9 mouse cellular contexts compared by ENCODE assay signal in the genomic region with DNA sequence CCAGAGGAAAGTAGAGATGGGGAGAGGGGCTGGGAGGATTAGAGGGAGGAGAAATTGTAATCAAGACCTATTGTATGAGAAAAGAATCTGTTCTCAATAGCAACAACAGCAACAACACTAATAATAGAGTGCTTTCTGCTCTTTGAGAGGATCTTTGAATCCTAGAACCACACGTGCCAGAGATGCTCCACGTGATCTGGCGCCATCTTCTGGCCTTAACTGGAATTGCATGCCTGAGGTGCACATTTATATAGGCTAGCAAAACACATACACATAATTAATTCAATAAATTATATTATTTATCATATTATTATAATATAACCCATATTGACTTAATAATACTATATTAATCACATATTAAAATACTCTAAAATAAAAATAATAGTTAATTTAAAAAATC. TPM values are rescaled to one million over a fixed set of nuclear protein-coding genes. Genes with fewer than 3 reads are reported as not detected.
DNase-seq lines count a peak whose midpoint lies in the region; ATAC-seq and TF ChIP-seq lines count a peak whose summit lies in the region.
"Had no signal": no experiment of that assay in that cellular context is flagged by ENCODE, and none has a peak within 500 bp of the region (broad histone marks: within the 10 kb centered on the region; RNA-seq: fewer than 3 reads in every experiment).

No protein-coding gene starts in this region.

- H3K4me3 ChIP-seq in left cerebral cortex, adult 2 months: no peak overlapping the region
- H3K4me3 ChIP-seq in G1E (ENCODE audit: low read depth, low read length): no peak overlapping the region
- H3K4me3 ChIP-seq in small intestine, adult 2 months (ENCODE audit: low read depth, low read length): no peak overlapping the region
- H3K4me3 ChIP-seq: hindbrain, embryonic 15.5 days; stomach, embryonic 15.5 days had no signal

- TF ChIP-seq CTCF in left cerebral cortex, adult 2 months (IDR thresholded peaks at IDR 0.05): peak; percentile 43
- TF ChIP-seq CTCF in G1E (IDR thresholded peaks at IDR 0.05; ENCODE audit: low read depth, low read length): peak; percentile 70
- TF ChIP-seq CTCF in small intestine, adult 2 months (IDR thresholded peaks at IDR 0.05; ENCODE audit: extremely low read depth, insufficient read length, insufficient replicate concordance, low read depth, low read length): peak; percentile 74; the same call in 1 of the 2 replicates

- H3K27ac ChIP-seq in left cerebral cortex, adult 2 months: no peak overlapping the region
- no peak overlapping the region for H3K27ac ChIP-seq in small intestine, adult 2 months (ENCODE audit: insufficient read depth, low read depth, low read length)
- H3K27ac ChIP-seq: hindbrain, embryonic 15.5 days; stomach, embryonic 15.5 days had no signal

- H3K36me3 ChIP-seq in G1E (replicated peaks): no peaks in the 10 kb centered on the region
- H3K36me3 ChIP-seq in small intestine, adult 2 months (ENCODE audit: control insufficient read depth, insufficient read depth, low read length): no peaks in the 10 kb centered on the region
- H3K36me3 ChIP-seq: hindbrain, embryonic 15.5 days; stomach, embryonic 15.5 days had no signal

- no peaks in the 10 kb centered on the region for H3K4me1 ChIP-seq in G1E (ENCODE audit: insufficient read depth, low read depth, low read length)
- H3K4me1 ChIP-seq in small intestine, adult 2 months (ENCODE audit: control insufficient read depth, insufficient read depth, insufficient read length, low read length): peaks cover 2% of the 10 kb centered on the region; the same call in 1 of the 2 replicates
- H3K4me1 ChIP-seq: hindbrain, embryonic 15.5 days; stomach, embryonic 15.5 days had no signal

- TF ChIP-seq POLR2A in small intestine, adult 2 months (IDR thresholded peaks at IDR 0.05; ENCODE audit: low read depth, low read length): no peak

- no peaks in the 10 kb centered on the region for H3K9me3 ChIP-seq in G1E (replicated peaks)
- H3K9me3 ChIP-seq: hindbrain, embryonic 15.5 days; stomach, embryonic 15.5 days had no signal

- intact Hi-C loops in left cerebral cortex, adult 2 months (cut with DNase I): no loop called here

- no peaks in the 10 kb centered on the region for H3K27me3 ChIP-seq in G1E (ENCODE audit: insufficient read depth, low read length)
- H3K27me3 ChIP-seq in small intestine, adult 2 months (ENCODE audit: control insufficient read depth, insufficient read depth, low read length): no peaks in the 10 kb centered on the region
- H3K27me3 ChIP-seq: hindbrain, embryonic 15.5 days; stomach, embryonic 15.5 days had no signal

- 8% methylated on average over 3 of the region's 3 CpGs for WGBS in small intestine, adult 2 months

- DNase-seq in left cerebral cortex, adult 2 months (ENCODE audit: extremely low spot score in 1 of 2, low spot score in 2 of 2): no peak
- DNase-seq in left cerebral cortex, adult 11 months (ENCODE audit: low spot score): no peak
- no peak for DNase-seq in G1E (ENCODE audit: low spot score)
- DNase-seq in c-Kit-negative CD71-positive TER-119-positive erythroid progenitor cells, embryonic 14.5 days (ENCODE audit: low read depth, low spot score): peak; percentile 3
- peak; percentile 14 to 74 for DNase-seq in kidney, postnatal 36 days
- no peak for DNase-seq in frontal cortex, postnatal 36 days (ENCODE audit: low spot score in 2 of 2)

- ATAC-seq in G1E (ENCODE audit: extremely low read depth, insufficient number of reproducible peaks, low FRiP score, poor library complexity, severe bottlenecking): peak; percentile 57; the same call in 1 of the 2 replicates

RNA-seq across cellular contexts. Expression of gene Olfr655, which starts 1.6 kb away (rescaled TPM):
- total RNA-seq in left cerebral cortex, adult 2 months (2021): not detected
- not detected in 2 replicates for total RNA-seq in G1E (2014; fragmentation: Nextera tagmentation)
- total RNA-seq in G1E (2017): 0.33 and 0.46 TPM in 2 replicates
- not detected in 2 replicates for polyA plus RNA-seq in G1E (2012)
- not detected in 2 replicates for polyA plus RNA-seq in small intestine, adult 2 months (2012; rRNA removed)
- polyA plus RNA-seq: hindbrain, embryonic 15.5 days; stomach, embryonic 15.5 days had no signal

RNA-seq across cellular contexts. Expression of gene Olfr656, which starts 10.6 kb away (rescaled TPM):
- total RNA-seq in left cerebral cortex, adult 2 months (2021): not detected
- total RNA-seq in G1E (2014; fragmentation: Nextera tagmentation): not detected in 2 replicates
- 0.05 and 0.06 TPM in 2 replicates for total RNA-seq in G1E (2017)
- not detected in 2 replicates for polyA plus RNA-seq in G1E (2012)
- polyA plus RNA-seq in small intestine, adult 2 months (2012; rRNA removed): not detected in 2 replicates
- polyA plus RNA-seq: hindbrain, embryonic 15.5 days; stomach, embryonic 15.5 days had no signal

RNA-seq across cellular contexts. Expression of gene Olfr654, which starts 16.3 kb away (rescaled TPM):
- not detected for total RNA-seq in left cerebral cortex, adult 2 months (2021)
- total RNA-seq in G1E (2014; fragmentation: Nextera tagmentation) (not detected in 2 replicates), G1E (2017) (0.06 and 0.27 TPM in 2 replicates)
- polyA plus RNA-seq in G1E (2012): not detected in 2 replicates
- not detected in 2 replicates for polyA plus RNA-seq in small intestine, adult 2 months (2012; rRNA removed)
- polyA plus RNA-seq: hindbrain, embryonic 15.5 days; stomach, embryonic 15.5 days had no signal

RNA-seq across cellular contexts. Expression of gene Olfr657, which starts 21.4 kb away (rescaled TPM):
- total RNA-seq in left cerebral cortex, adult 2 months (2021): not detected
- total RNA-seq in G1E (2014; fragmentation: Nextera tagmentation) (not detected in 2 replicates), G1E (2017) (0.06 TPM in 1 of 2 replicates, not detected in the other)
- not detected in 2 replicates for polyA plus RNA-seq in G1E (2012)
- not detected in 2 replicates for polyA plus RNA-seq in small intestine, adult 2 months (2012; rRNA removed)
- polyA plus RNA-seq: hindbrain, embryonic 15.5 days; stomach, embryonic 15.5 days had no signal

RNA-seq across cellular contexts. Expression of gene Olfr653, which starts 26.1 kb away (rescaled TPM):
- not detected for total RNA-seq in left cerebral cortex, adult 2 months (2021)
- total RNA-seq in G1E (2014; fragmentation: Nextera tagmentation) (not detected in 2 replicates), G1E (2017) (0.05 and 0.12 TPM in 2 replicates)
- not detected in 2 replicates for polyA plus RNA-seq in G1E (2012)
- polyA plus RNA-seq in small intestine, adult 2 months (2012; rRNA removed): not detected in 2 replicates
- polyA plus RNA-seq: hindbrain, embryonic 15.5 days; stomach, embryonic 15.5 days had no signal

Comparison
In these comparisons a context has a peak if more than half of its experiments do, and no peak if none do; other contexts are left out.
1. DNase-seq: peak in c-Kit-negative CD71-positive TER-119-positive erythroid progenitor cells, embryonic 14.5 days (single experiment) and kidney, postnatal 36 days (2 of 2); none in left cerebral cortex, adult 2 months (0 of 2), left cerebral cortex, adult 11 months (single experiment), G1E (single experiment) and frontal cortex, postnatal 36 days (0 of 2).
2. Peak in every context shown above with its lines, with median percentiles within 50 percentile points of each other: CTCF ChIP-seq.